Mouse (Mus musculus): ENCODE measurements around the gene Zzz3. TPM values are rescaled to one million over a fixed set of nuclear protein-coding genes. Genes with fewer than 3 reads are reported as not detected.

The Zzz3 gene
- 21.8 and 25.0 TPM in 2 replicates for polyA plus RNA-seq (2015; fragmentation: Nextera tagmentation; extraction: Ambion mirVana)

DNA sequence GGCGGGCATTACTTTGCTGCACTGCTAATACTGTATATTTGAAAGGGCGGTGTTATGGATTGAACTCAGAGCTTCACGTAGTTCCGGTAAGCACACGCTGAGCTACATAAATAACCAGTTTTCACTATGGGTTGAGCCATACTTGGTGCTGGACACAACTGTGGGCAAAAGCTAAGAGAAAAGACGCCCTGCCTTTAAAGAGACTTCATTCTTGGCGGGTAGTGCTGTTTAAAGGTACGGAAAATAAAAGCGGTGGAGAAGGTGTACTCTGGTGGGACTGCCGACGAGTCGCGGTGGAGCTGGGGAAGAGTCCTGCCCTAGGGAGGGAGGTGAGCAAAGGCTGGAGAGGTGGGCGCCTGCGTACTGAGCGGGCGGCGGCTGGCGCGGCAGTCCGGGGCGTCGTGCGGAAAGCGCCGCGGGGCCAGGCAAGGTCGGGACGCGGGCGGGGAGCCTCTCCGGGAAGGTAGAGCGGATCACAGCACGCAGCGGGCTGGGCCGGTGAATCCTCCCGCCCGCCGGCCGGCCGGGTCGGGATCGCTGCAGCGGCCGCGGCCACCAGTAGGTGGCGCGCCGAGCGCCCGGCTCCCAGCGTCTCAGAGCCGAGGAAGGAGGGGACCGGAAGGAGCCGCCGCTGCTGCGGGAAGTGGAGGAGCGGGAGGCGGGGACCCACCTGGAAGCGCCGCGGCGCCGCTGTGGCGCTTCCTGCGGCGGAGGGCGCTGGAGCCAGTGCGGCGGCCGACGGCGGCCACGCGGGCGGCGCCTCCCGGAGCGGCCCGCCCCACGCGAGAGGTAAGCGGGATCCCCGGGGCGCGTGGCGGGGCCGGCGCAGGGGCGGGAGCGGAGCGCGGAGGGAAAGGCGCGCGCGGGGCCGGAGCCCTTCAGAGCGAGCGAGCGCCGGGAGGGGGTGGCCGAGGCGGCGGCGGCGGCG, at the start of gene Zzz3:
Gene Zzz3 (plus strand): TSS at position 124 of the 928 bp plus-strand sequence.

DNA sequence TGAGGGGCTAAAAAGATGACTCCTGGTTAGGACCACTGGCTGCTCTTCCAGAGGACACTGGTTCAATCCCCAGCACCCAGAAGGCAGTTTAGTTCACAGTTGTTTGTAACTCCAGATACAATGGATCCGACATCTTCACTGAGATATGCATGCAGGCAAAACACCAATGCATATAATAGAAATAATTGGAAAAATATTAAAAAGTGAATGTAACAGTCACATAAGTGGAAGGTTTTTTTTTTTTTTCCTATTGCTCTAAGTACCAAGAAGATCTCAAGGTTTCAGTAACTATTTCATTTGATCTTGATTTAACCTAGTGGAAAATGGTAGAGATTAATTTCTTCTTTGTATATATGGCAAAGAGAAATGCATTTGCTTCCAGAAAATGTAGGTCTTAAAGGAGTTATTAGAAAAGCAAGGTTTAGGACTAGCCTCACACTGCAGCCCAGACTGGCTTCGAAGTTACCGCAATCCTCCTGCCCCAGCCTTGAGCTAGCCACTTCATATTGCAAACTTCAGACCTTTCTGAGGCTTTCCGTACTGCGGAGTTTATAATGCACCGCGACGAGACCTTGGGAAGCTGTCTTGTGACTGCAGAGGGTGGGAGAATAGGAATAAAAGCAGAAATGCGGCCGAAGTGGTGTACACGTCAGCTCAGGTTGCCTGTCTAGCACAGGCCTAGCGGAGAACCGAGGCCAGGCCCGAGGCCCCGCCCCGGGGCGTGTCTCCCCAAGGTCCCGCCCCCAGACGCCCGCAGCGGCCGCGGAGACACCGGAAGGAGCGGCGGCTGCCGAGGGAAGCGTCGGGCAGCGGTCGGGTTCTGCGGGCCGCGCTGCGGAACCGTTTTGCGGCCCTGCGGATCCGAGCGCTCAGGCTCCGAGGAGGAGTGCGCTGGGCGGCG, 49.3 kb upstream of the Zzz3 start, which contains the start of gene Usp33:
Gene Usp33 (plus strand): TSS at position 747 of the 901 bp plus-strand sequence.

Other genes starting within 250 kb of the Zzz3 start
- 4.0 and 4.5 TPM in 2 replicates for gene Gipc2, start 229.2 kb upstream of the Zzz3 start, polyA plus RNA-seq (2015; fragmentation: Nextera tagmentation; extraction: Ambion mirVana)
- 29.2 and 36.7 TPM in 2 replicates for gene Dnajb4, start 185.2 kb upstream of the Zzz3 start, polyA plus RNA-seq (2015; fragmentation: Nextera tagmentation; extraction: Ambion mirVana)
- gene Fubp1, start 185.1 kb upstream of the Zzz3 start, polyA plus RNA-seq (2015; fragmentation: Nextera tagmentation; extraction: Ambion mirVana), result 64.7 and 76.9 TPM in 2 replicates
- 136 and 159 TPM in 2 replicates for gene Nexn, start 129.1 kb upstream of the Zzz3 start, polyA plus RNA-seq (2015; fragmentation: Nextera tagmentation; extraction: Ambion mirVana)
- 3.9 and 4.5 TPM in 2 replicates for gene Miga1, start 55.1 kb upstream of the Zzz3 start, polyA plus RNA-seq (2015; fragmentation: Nextera tagmentation; extraction: Ambion mirVana)
- gene Usp33, start 49.0 kb upstream of the Zzz3 start, polyA plus RNA-seq (2015; fragmentation: Nextera tagmentation; extraction: Ambion mirVana), result 14.7 and 18.1 TPM in 2 replicates